Mouse (Mus musculus): ENCODE measurements around the gene Smpdl3a. TPM values are rescaled to one million over a fixed set of nuclear protein-coding genes. Genes with fewer than 3 reads are reported as not detected.

The Smpdl3a gene
- polyA plus RNA-seq, 1 experiment from 2014 or later: 19.3 TPM

DNA sequence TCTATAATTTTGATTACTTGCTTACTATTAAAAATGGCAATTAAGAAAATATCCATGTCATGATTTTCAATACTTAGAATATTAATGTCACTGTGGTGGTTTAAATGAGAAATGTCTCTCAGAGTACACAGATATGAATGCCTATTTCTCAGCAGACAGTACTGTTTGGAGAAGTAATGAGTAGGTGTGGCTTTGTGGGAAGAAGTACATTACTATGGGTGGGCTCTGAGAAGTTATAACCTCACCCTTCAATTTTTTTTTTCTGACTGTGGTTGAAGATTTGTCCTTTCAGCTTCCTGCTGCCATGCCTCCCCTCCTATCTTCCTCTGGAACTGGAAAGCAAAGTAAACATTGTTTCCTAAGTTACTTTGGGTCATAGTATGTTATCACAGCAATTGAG is 41.8 kb downstream of the Smpdl3a start:
- no peaks in the 10 kb centered on the region for H3K27me3 ChIP-seq (ENCODE audit: control insufficient read depth, insufficient read depth, low read length)
- no peak overlapping the region for H3K9ac ChIP-seq (ENCODE audit: low read depth, low read length)
- no peak overlapping the region for H3K27ac ChIP-seq (ENCODE audit: low read depth, low read length)
- H3K4me3 ChIP-seq (ENCODE audit: low read length): no peak overlapping the region
- no peak overlapping the region for H3K4me2 ChIP-seq (replicated peaks; ENCODE audit: low read depth, low read length)
- no peak for ATAC-seq (ENCODE audit: low FRiP score, low TSS enrichment)
- H3K36me3 ChIP-seq (ENCODE audit: control insufficient read depth, insufficient read depth, low read length): no peaks in the 10 kb centered on the region
- H3K9me3 ChIP-seq (ENCODE audit: control insufficient read depth, low read length): no peaks in the 10 kb centered on the region
- no peaks in the 10 kb centered on the region for H3K4me1 ChIP-seq (ENCODE audit: control insufficient read depth, insufficient read depth, low read length)

DNA sequence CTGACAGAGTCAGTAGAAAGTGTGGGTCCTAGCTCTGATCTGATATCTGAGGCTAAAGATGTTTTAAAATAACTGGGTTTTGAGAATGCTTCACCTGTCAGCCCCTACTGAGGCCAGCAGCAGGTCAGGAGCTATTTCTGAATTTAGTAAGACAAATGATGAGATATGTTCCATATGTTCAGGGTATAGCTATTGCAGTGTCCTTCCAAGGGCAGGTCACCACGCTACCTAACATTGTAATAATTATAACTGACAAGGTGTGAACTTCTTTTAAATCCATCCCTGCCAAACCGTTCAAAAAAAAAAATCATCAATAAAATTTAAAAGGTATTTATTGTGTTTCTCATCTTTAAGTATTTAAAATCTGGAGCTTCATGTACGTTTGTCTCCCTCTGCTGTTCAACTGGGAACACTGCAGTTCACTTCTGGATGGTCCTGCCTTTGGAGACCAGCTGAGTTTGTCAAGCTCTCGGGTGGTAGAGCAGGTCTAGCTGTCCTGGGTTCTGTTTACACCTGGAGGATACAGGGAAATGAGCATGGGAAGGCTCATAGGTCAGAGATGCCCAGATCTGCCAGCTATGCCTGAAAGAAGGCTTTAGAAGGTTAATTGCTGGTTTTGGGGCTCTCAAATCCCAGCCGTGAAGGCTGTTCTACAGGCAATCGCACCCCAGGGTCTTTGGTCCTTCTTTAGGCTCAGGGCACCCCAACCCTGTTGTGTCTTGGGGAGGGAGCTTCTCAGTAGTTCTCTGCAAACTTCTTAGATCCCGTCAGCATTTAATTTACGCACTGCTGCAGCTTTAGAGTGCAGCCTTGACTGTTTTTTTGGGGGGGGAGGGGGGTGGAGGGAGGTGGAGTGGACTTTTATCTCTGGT is 47.7 kb downstream of the Smpdl3a start:
- Histone ChIP-seq H3K27me3 (ENCODE audit: control insufficient read depth, insufficient read depth, low read length) (peaks cover 4% of the 10 kb centered on the region; the same call in 1 of the 2 replicates), H3K9ac (ENCODE audit: low read depth, low read length) (no peak overlapping the region), H3K9me3 (ENCODE audit: control insufficient read depth, low read length) (no peaks in the 10 kb centered on the region), H3K4me1 (ENCODE audit: control insufficient read depth, insufficient read depth, low read length) (no peaks in the 10 kb centered on the region), H3K27ac (ENCODE audit: low read depth, low read length) (no peak overlapping the region), H3K4me3 (ENCODE audit: low read length) (no peak overlapping the region), H3K4me2 (replicated peaks; ENCODE audit: low read depth, low read length) (no peak overlapping the region), H3K36me3 (ENCODE audit: control insufficient read depth, insufficient read depth, low read length) (no peaks in the 10 kb centered on the region)
- no peak for ATAC-seq (ENCODE audit: low FRiP score, low TSS enrichment)
- WGBS: 41% methylated on average over 8 of the region's 8 CpGs

DNA sequence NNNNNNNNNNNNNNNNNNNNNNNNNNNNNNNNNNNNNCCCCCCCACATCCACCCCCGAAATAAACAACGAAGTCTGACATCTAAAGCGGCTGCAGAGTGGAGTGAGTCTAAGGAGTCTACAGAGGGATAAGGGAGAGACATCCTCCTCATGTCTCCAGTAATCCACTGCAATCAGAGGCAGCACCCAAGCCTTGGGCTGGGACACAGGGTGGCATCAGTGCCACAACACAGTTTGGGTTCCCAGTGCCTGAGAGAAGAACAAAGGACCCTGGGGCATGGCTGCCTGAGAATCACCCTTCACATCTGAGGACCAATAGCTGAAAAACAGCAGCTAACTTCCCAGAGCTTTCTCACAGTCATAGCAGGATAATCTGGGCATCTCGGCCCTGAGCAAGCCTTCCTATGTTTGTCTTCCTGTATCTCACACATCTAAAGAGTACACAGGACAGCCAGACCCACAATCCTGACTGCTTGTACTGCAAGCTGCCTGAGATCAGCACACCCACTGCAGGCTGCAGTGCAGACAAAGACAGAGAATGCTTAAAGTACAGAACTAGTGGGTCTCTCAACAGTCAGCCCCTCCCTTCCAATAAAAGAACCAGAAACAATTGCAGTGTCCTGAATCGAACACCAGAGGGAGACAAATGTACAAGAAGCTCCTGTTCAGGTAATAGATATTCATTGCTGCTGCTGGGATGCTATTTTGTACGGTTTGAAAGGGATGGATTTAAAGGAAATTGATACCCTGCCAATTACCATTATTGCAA is 54.0 kb downstream of the Smpdl3a start:
- 62% methylated on average over 6 of the region's 6 CpGs for WGBS
- Histone ChIP-seq H3K9me3 (ENCODE audit: control insufficient read depth, low read length) (no peaks in the 10 kb centered on the region), H3K36me3 (ENCODE audit: control insufficient read depth, insufficient read depth, low read length) (no peaks in the 10 kb centered on the region), H3K27me3 (ENCODE audit: control insufficient read depth, insufficient read depth, low read length) (no peaks in the 10 kb centered on the region), H3K9ac (ENCODE audit: low read depth, low read length) (no peak overlapping the region), H3K27ac (ENCODE audit: low read depth, low read length) (no peak overlapping the region), H3K4me1 (ENCODE audit: control insufficient read depth, insufficient read depth, low read length) (no peaks in the 10 kb centered on the region), H3K4me3 (ENCODE audit: low read length) (no peak overlapping the region), H3K4me2 (replicated peaks; ENCODE audit: low read depth, low read length) (no peak overlapping the region)
- ATAC-seq (ENCODE audit: low FRiP score, low TSS enrichment): peak; percentile 46; the same call in 1 of the 2 replicates

Other genes starting within 250 kb of the Smpdl3a start
- gene Pkib, start 162.4 kb upstream of the Smpdl3a start, polyA plus RNA-seq (2014; fragmentation: Nextera tagmentation; extraction: Ambion mirVana): 2.4 and 4.8 TPM in 2 replicates
- 5.9 and 7.3 TPM in 2 replicates for gene Fabp7, start 9.5 kb upstream of the Smpdl3a start, polyA plus RNA-seq (2014; fragmentation: Nextera tagmentation; extraction: Ambion mirVana)

All from kidney, embryonic 14.5 days (tissue).